Mouse (Mus musculus) 416B (cell line): ENCODE results near the gene Fbrsl1.

Source experiments
- DNase-seq: peaks from one replicate; pipeline ENCODE4 v3.0.0; 2011; ENCODE audit warnings: low read depth

The Fbrsl1 gene

DNA sequence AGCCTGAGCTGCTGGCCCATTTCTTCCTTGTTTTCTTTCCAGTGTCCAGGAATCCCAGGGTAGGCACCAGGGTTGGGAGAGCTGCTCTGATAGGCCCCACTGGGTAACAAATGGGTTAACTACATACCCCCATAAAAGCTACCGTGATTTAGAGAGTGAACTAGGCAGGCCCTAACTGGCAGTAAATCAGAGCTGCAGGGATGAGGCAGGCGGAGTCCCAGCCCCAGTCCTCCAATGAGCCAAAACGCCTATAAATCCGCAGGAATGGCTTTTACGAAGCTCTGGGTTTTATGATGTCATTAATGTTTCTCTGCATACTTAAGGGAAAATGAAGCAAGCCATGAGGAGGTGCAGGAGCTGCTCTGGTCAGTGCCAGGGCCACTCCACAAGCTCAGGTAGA lies 33.3 kb downstream of the Fbrsl1 start:
- DNase-seq, result no peak

GRCm38 (mm10) chr5:110413018-110413417 lies 35.3 kb downstream of the Fbrsl1 start:
- no peak for DNase-seq

DNA sequence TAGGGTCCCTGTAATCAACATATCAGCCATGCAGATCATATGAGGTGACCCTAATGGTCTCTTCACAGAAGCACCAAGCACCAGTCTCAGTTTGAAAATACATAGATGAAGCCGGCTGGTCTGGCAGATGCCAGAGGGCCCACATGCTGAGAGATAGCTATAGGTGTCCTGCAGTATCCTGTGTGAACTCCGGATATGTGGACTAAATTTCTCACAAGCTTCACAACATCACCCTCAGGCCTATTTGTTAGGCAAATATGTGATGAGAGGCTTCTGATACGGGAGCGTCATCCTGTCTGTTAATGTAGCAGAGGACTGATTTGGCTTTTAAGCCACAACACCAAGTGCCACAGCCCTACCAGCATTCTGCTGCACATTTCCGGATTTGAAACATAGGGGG lies 37.9 kb downstream of the Fbrsl1 start:
- no peak for DNase-seq

GRCm38 (mm10) chr5:110408967-110409366 lies 39.3 kb downstream of the Fbrsl1 start:
- no peak for DNase-seq

DNA sequence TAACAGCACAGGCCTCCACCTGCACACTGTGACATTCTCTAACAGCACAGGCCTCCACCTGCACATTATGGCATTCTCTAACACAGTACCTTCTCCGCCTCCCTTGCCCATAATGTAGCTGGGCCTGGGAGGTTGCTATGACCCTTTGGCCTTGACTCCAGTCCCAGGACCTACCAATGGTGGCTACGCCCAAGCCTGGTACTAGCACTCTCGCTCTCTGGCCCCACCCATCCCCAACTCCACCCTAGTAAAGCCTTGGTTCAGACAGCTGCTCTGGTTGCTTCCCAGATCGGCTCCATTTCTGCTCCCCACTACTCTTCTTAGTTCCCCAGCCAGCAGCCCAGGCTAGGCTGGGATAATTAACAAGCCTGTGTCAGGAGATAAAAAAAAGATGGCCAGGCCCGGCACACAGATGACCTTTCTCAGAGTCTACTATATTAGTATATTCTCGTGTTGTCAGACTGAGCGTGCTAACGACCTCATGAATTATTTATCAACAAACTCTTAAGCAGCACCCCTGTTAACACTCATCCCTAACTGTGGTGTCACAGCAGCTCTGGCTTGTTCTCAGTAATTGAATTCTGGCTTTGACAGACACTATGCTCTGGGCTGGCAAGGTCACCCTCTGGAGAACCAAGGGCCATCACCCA lies 42.1 kb downstream of the Fbrsl1 start:
- no peak for DNase-seq

GRCm38 (mm10) chr5:110403931-110404330 lies 44.4 kb downstream of the Fbrsl1 start:
- no peak for DNase-seq

DNA sequence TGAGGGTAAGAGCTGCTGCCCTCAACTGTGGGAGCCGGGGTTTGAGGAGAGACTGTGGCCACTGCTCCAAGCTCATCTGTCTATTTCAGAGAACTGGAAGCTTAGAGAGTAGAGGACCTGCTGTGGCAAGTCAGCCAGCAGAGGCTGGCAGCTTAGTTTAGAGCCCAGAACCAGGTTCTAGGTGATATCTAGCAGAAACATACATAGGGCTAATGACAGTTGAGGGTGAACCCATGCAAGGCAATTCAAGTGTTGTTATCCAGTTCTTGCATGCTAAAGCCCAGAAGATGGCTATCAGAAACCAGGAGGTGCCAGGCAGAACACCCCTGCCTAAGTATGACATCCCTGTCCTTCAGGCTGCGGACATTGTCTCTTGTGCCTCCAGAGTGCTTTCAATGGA lies 45.7 kb downstream of the Fbrsl1 start:
- DNase-seq, result no peak

DNA sequence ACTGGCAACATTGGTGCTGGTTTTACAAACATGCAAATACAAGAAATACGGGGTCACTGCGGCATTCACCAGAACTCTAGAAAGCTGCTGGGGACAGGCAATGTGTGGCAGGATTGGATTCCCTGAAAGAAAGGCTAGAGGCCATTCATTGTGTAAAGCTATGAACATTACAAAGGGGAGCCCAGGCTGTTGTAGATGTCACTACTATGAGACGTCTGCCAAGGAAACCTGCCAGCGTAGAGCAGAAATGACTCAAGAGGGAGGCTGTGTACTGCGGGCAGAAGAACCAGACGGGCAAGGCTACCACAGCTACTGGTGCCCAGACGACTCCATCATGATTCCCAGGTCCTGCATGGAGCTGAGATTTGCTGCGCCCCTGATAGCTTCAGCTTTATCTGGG lies 47.2 kb downstream of the Fbrsl1 start:
- no peak for DNase-seq

DNA sequence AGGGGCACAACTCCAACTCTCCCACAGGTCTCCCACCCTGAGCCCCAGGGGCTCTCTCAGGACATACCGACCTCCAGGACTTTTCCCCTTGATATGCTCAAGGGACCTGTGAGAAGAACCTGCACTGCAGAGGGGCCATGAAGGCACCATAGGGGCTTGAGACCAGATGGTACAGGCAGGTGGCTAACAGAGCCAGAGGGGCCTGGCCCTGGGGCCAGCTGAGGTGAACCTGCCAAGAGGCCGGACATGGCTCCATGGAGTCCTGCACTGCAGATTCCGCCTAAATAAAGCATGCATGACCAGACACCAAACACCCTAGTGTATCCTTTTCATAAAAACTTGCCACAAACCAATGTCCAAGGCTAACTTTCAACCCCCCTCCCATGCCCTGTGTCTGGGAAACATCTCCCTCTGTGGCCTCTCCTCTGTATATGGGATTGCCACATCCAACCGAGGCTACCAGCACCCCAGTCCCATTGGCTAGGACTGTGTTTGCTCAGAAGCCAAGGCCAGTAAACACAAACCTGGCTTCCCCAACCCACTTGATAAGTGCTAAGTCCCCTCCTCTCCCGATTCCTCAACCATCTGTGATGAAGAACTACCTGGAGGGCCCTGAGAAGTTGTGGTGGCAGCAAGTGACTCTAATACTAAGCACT lies 53.2 kb downstream of the Fbrsl1 start:
- no peak for DNase-seq

DNA sequence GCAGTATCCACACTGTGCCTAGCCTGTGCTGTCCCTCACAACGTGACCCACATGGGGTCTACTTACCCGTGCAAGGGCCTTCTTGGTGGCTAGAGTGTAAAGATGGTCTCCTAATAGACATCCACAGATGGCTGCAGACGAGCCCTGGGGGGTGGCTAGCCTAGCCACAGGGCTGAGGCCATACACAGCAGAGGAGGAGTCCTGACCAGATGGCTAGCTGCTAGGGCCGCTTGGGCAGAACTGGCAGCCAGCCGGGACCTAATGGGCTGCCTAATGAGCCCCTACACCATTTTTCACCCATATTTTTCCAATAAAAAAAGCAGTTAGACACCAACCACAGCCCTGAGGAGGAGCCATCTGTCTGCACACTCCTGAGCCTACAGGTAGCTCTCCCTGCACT lies 55.6 kb downstream of the Fbrsl1 start:
- DNase-seq, result no peak

DNA sequence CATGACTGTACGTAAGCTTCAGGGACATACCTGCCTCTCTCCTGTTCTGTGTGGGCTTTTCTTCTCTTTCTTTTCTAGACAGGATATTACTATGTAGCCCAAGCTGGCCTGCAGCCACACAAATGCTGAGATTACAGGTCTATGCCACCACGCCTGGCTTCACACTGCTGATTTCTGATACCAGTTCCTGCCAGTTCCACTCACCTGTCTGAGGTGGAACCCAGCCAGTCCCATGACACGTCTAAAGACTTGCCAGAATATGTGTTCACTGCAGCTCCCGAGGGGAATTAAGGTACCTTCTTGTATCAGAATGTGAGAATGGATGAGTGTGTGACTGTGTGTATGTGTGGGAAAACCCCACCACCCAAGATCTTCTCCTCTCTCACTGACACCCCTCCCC lies 57.7 kb downstream of the Fbrsl1 start:
- DNase-seq, result no peak

DNA sequence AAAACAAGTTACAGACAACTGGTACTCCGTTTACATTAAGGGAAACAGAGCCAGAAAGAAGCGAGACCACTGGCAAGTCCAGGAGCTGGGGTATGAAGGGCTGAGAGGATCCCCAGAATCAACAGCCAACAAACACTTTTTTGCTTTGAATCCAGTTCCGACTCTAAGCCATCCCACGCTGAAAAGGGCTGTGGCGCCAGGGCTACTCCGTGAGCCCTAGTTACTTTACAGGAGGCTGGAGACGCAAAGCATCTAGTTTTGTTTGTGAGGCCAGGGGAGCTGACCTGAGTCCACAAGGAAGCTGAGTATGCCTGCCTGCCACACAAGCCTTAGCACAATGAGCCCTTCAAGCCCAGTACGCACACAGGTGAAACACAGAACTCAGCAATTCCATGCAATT lies 61.0 kb downstream of the Fbrsl1 start:
- no peak for DNase-seq

DNA sequence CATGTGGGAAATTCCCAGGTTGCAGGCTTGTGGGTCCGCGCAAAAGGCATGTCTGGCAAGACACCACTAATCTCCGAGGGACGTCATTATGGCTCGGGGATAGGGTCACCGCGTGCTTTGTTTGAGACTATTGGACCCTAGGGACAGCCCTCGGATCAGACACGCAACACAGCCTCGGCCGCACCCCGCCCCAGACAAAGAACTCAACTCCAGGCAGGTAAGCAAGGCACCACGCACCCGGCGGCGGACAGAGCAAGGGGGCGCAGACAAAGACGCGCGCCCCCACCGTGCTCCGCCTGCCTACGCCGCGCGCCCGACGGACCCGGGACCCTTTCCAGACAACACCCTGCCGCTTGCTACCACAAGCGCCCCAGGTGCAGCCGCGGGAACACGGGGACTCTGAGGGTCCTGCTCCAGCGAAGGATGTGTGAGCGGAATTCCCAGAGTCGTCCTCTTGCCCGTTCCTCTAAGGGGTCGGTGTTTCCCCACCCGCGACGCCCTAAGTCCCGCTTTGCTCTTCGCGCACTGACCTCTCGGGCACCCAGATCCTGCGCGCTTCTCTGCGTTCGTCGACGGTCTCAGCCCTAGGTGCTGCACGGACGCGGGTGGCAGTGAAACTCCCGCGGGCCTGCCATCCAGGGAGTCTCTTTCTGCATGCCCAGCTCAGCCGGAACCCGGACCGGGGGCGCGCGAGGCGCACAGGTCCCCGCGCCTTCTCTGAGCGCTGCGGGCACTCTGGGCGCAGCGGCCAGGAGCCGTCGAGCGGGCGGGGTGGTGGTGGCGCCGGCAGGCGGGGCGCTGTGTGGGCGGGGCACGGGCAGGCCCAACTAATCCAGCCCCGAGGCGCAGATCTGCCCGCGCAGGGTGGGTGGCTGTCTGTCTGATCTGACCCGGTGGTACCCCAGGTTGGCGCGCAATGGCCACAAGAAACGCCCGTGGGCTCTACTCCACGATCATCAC lies 61.7 kb downstream of the Fbrsl1 start:
- no peak for DNase-seq

DNA sequence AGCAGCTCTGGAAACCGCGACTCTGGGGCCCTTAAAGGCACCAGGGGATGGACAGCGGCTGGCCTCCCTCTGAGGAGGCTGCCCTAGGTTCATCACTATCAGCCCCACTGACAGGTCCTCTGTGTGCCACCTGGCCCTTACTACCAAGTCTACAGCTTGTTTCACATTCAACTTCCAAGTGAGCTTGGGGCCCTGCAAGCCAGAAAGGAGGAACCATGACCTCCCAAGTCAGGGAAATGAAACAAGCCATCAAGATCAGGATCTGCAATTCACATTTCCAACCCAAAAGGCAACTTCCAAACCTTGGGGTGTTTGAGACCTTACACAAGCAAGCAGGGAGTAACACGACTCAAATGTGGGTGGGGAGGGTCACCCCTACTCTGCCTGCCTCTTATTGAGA lies 63.0 kb downstream of the Fbrsl1 start:
- no peak for DNase-seq

DNA sequence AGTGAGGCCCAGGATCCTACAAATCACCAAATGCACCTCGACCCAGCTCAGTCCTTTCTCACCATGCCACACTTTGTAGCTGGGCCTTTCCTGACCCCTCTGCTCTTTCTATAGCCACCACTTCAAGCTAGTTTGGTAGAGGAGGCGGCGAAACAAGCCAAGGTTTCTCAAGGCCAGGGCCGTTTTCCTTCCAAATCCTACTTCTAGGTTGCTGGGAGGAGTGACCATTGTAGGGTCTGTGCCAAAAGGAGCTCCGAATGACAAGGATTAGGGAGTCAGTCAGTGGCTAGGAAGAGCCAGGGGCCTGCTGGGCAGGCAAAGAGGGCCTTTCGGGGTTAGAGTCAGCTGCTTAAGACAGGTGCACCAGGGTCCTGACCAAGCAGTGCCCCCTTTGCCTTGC lies 63.8 kb downstream of the Fbrsl1 start:
- DNase-seq, result no peak

DNA sequence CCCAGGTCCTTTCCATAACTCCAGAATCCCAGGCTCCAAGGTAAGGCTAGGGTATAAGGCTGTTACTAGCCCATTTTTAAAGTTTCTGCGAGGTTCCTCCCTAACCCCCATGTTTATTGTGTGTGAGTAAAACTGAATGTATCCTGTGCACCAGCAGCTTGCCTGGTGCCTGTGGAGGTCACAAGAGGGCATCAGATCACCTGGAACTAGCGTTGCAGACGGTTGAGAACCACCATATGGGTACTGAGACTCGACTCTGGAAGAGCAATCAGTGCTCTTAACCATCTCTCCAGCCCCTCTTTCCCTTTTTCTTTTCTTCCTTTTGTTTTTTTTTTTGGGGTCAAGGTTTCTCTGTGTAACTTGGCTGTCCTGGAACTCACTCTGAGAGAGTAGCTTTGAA lies 68.5 kb downstream of the Fbrsl1 start:
- DNase-seq, result no peak

GRCm38 (mm10) chr5:110379086-110379485 lies 69.2 kb downstream of the Fbrsl1 start:
- DNase-seq, result no peak

- no peak for DNase-seq
Observed at GRCm38 (mm10) chr5:110378181-110378583, 70.1 kb downstream of the Fbrsl1 start.

GRCm38 (mm10) chr5:110376802-110377433 lies 71.4 kb downstream of the Fbrsl1 start:
- peak; percentile 64 for DNase-seq

- DNase-seq, result no peak
Observed at GRCm38 (mm10) chr5:110363822-110364545, 84.3 kb downstream of the Fbrsl1 start.

- no peak for DNase-seq
Observed at GRCm38 (mm10) chr5:110363179-110363821, 85.0 kb downstream of the Fbrsl1 start.
